Mouse (Mus musculus) MN1 (cell line): ENCODE results near the gene Otor.

ENCODE experiments used
- DNase-seq: peaks from one replicate; pipeline ENCODE4 v3.0.0-alpha.2; 2016; ENCODE audit warnings: low spot score

Gene Otor

GRCm38 (mm10) chr2:143131098-143131646 lies 52.9 kb downstream of the Otor start:
- DNase-seq = no peak
